Mouse (Mus musculus) midbrain, embryonic 14.5 days (tissue): Measurements from ENCODE around the gene Gramd1b. TPM values are rescaled to one million over a fixed set of nuclear protein-coding genes. Genes with fewer than 3 reads are reported as not detected.

ENCODE experiments used
- ATAC-seq: fragments of 200-750 bp; cut with Nextera tagmentation; 2 replicates; pipeline ENCODE4 v1.8.0; 2017; ENCODE audit warnings: moderate number of reproducible peaks, moderate library complexity; ENCODE audit not compliant: low FRiP score, low TSS enrichment
- DNase-seq: peaks from one replicate; pipeline ENCODE4 v3.0.0-alpha.2; 2015
- H3K27ac ChIP-seq: fragments of 300-500 bp; sonication (generic); replicated peaks from 2 replicates; pipeline ENCODE4 v1.5.1; 2014; ENCODE audit warnings: mild to moderate bottlenecking, low read depth, low read length, moderate library complexity
- H3K27me3 ChIP-seq: fragments of 300-500 bp; sonication (generic); 2 replicates; pipeline ENCODE4 v1.6.1; 2014; ENCODE audit warnings: low read length, control low read depth, mixed read lengths; ENCODE audit not compliant: control insufficient read depth, insufficient read depth
- H3K36me3 ChIP-seq: fragments of 300-500 bp; sonication (generic); 2 replicates; pipeline ENCODE4 v1.6.1; 2014; ENCODE audit warnings: low read length, control low read depth; ENCODE audit not compliant: control insufficient read depth, insufficient read depth
- H3K4me1 ChIP-seq: fragments of 300-500 bp; sonication (generic); 2 replicates; pipeline ENCODE4 v1.6.1; 2014; ENCODE audit warnings: mild to moderate bottlenecking, antibody characterized with exemption, low read length, control low read depth; ENCODE audit not compliant: control insufficient read depth, insufficient read depth
- H3K4me2 ChIP-seq: fragments of 300-500 bp; sonication (generic); 2 replicates; pipeline ENCODE4 v1.6.1; 2014; ENCODE audit warnings: mild to moderate bottlenecking, low read length, moderate library complexity
- H3K4me3 ChIP-seq: fragments of 300-500 bp; sonication (generic); replicated peaks from 2 replicates; pipeline ENCODE4 v1.5.1; 2014; ENCODE audit warnings: low read depth, low read length
- H3K9ac ChIP-seq: fragments of 300-500 bp; sonication (generic); replicated peaks from 2 replicates; pipeline ENCODE4 v1.6.1; 2014; ENCODE audit warnings: mild to moderate bottlenecking, low read length, moderate library complexity
- H3K9me3 ChIP-seq: fragments of 300-500 bp; sonication (generic); 2 replicates; pipeline ENCODE4 v1.6.1; 2016; ENCODE audit warnings: low read length, control low read depth, mixed read lengths; ENCODE audit not compliant: control insufficient read depth
- WGBS: fragments of 180-500 bp; shearing (Covaris S2); extraction: QIAGEN DNeasy Blood & Tissue Kit; methylation state at CpG from one replicate; pipeline ENCODE4 v1.1.7; 2014; 5-methylcytosine and 5-hydroxymethylcytosine counted together
- polyA plus RNA-seq: library from polyadenylated mRNA; unstranded; fragments of >200 nt; fragmentation: Nextera tagmentation; extraction: Ambion mirVana; gene quantifications from 2 replicates; pipeline ENCODE4 v1.2.1, GENCODE M21; 2014

Gramd1b gene
- polyA plus RNA-seq, 1 experiment from 2014 or later, result 11.3 TPM

- no peaks in the 10 kb centered on the region for H3K9me3 ChIP-seq
- DNase-seq (no peak), ATAC-seq (no peak)
- 94% methylated on average over 7 of the region's 7 CpGs for WGBS
- no peak overlapping the region for H3K4me3 ChIP-seq
- H3K27me3 ChIP-seq, result no peaks in the 10 kb centered on the region
- no peak overlapping the region for H3K27ac ChIP-seq
- no peak overlapping the region for H3K9ac ChIP-seq
- H3K4me1 ChIP-seq, result peaks cover 15% of the 10 kb centered on the region
- no peaks in the 10 kb centered on the region for H3K36me3 ChIP-seq
- peak overlapping the region; percentile 72; the same call in 1 of the 2 replicates for H3K4me2 ChIP-seq
Observed at GRCm38 (mm10) chr9:40343828-40344227, 187.4 kb downstream of the Gramd1b start.

GRCm38 (mm10) chr9:40343053-40343652, 188.0 kb downstream of the Gramd1b start:
- 92% methylated on average over 9 of the region's 9 CpGs for WGBS

GRCm38 (mm10) chr9:40342101-40342500, 189.1 kb downstream of the Gramd1b start:
- Histone ChIP-seq H3K27ac (no peak overlapping the region), H3K4me2 (no peak overlapping the region), H3K9ac (no peak overlapping the region), H3K4me3 (no peak overlapping the region), H3K4me1 (peaks cover 17% of the 10 kb centered on the region), H3K36me3 (no peaks in the 10 kb centered on the region), H3K9me3 (no peaks in the 10 kb centered on the region), H3K27me3 (no peaks in the 10 kb centered on the region)
- no peak for DNase-seq
- WGBS, result 90% methylated on average over 7 of the region's 7 CpGs
- ATAC-seq, result no peak

More at GRCm38 (mm10) chr9:40343053-40343652, 188.0 kb downstream of the Gramd1b start:
- no peaks in the 10 kb centered on the region for H3K27me3 ChIP-seq
- no peak for DNase-seq
- no peak overlapping the region for H3K4me3 ChIP-seq
- H3K4me1 ChIP-seq, result peaks cover 15% of the 10 kb centered on the region
- H3K9me3 ChIP-seq, result no peaks in the 10 kb centered on the region
- H3K36me3 ChIP-seq, result no peaks in the 10 kb centered on the region
- H3K4me2 ChIP-seq, result no peak overlapping the region
- H3K9ac ChIP-seq, result no peak overlapping the region
- H3K27ac ChIP-seq, result no peak overlapping the region
- no peak for ATAC-seq

GRCm38 (mm10) chr9:40339578-40339977, 191.6 kb downstream of the Gramd1b start:
- WGBS, result 82% methylated on average over 9 of the region's 9 CpGs
- H3K27ac ChIP-seq, result no peak overlapping the region
- DNase-seq (no peak), ATAC-seq (no peak)
- no peak overlapping the region for H3K9ac ChIP-seq
- H3K36me3 ChIP-seq, result no peaks in the 10 kb centered on the region
- H3K9me3 ChIP-seq, result no peaks in the 10 kb centered on the region
- H3K4me2 ChIP-seq, result no peak overlapping the region
- H3K4me3 ChIP-seq, result no peak overlapping the region
- H3K4me1 ChIP-seq, result peaks cover 9% of the 10 kb centered on the region; the same call in 1 of the 2 replicates
- no peaks in the 10 kb centered on the region for H3K27me3 ChIP-seq

GRCm38 (mm10) chr9:40337131-40337820, 193.9 kb downstream of the Gramd1b start:
- 84% methylated on average over 4 of the region's 4 CpGs for WGBS
- Histone ChIP-seq H3K27ac (peak overlapping the region; percentile 52), H3K36me3 (peaks cover 9% of the 10 kb centered on the region; the same call in 1 of the 2 replicates), H3K4me1 (peaks cover 9% of the 10 kb centered on the region; the same call in 1 of the 2 replicates), H3K9ac (no peak overlapping the region), H3K9me3 (no peaks in the 10 kb centered on the region), H3K4me2 (no peak overlapping the region), H3K27me3 (no peaks in the 10 kb centered on the region), H3K4me3 (no peak overlapping the region)
- DNase-seq (no peak), ATAC-seq (no peak)

GRCm38 (mm10) chr9:40336701-40337100, 194.5 kb downstream of the Gramd1b start:
- no peak for ATAC-seq

GRCm38 (mm10) chr9:40334617-40335016, 196.6 kb downstream of the Gramd1b start:
- Histone ChIP-seq H3K27ac (no peak overlapping the region), H3K36me3 (peaks cover 19% of the 10 kb centered on the region; the same call in 1 of the 2 replicates), H3K4me3 (no peak overlapping the region), H3K4me1 (peaks cover 9% of the 10 kb centered on the region; the same call in 1 of the 2 replicates), H3K9me3 (no peaks in the 10 kb centered on the region), H3K9ac (no peak overlapping the region), H3K4me2 (no peak overlapping the region), H3K27me3 (no peaks in the 10 kb centered on the region)
- no peak for DNase-seq
- WGBS, result 70% methylated on average over 2 of the region's 2 CpGs
- no peak for ATAC-seq

More at GRCm38 (mm10) chr9:40336701-40337100, 194.5 kb downstream of the Gramd1b start:
- Histone ChIP-seq H3K36me3 (peaks cover 9% of the 10 kb centered on the region; the same call in 1 of the 2 replicates), H3K9me3 (no peaks in the 10 kb centered on the region), H3K4me1 (peaks cover 9% of the 10 kb centered on the region; the same call in 1 of the 2 replicates), H3K9ac (no peak overlapping the region), H3K27ac (peak overlapping the region; percentile 52), H3K27me3 (no peaks in the 10 kb centered on the region), H3K4me3 (no peak overlapping the region), H3K4me2 (no peak overlapping the region)
- peak; percentile 48 for DNase-seq
- WGBS, result 64% methylated on average over 5 of the region's 5 CpGs

- no peak overlapping the region for H3K27ac ChIP-seq
- 59% methylated on average over 9 of the region's 9 CpGs for WGBS
Observed at GRCm38 (mm10) chr9:40333649-40334396, 197.4 kb downstream of the Gramd1b start.

More at GRCm38 (mm10) chr9:40333649-40334396, 197.4 kb downstream of the Gramd1b start:
- DNase-seq, result peak; percentile 79
- Histone ChIP-seq H3K9me3 (no peaks in the 10 kb centered on the region), H3K4me1 (peaks cover 9% of the 10 kb centered on the region; the same call in 1 of the 2 replicates), H3K36me3 (peaks cover 20% of the 10 kb centered on the region; the same call in 1 of the 2 replicates), H3K9ac (no peak overlapping the region), H3K4me3 (no peak overlapping the region), H3K4me2 (no peak overlapping the region), H3K27me3 (no peaks in the 10 kb centered on the region)
- ATAC-seq, result no peak
